Mouse (Mus musculus): ENCODE measurements around the gene Tns3.

DNA sequence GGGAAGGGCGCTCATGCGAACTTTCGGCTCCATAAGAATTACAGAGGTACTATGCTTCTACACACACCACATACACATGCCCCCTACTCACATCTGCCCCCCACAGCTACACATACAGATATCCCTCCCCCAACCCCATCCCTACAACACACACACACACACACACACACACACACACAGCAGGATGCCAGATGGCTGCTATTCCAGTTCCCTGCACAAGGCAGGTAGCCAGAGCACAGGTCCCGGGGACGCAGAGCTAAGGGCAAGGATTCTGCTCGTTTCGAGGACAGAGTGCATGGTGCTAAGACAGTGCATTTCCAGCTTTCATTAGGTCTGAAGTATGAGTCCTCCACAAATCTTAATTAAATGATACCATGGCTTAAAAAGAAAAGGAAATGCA lies 168.5 kb downstream of the Tns3 start:
- no peak for TF ChIP-seq CTCF (IDR thresholded peaks at IDR 0.05; ENCODE audit: low read depth, low read length)
- no peak for TF ChIP-seq POLR2A (IDR thresholded peaks at IDR 0.05; ENCODE audit: extremely low read depth, insufficient read depth, low read length)
